Mouse (Mus musculus) neural tube, embryonic 14.5 days (tissue): ENCODE data around the gene Stxbp6. TPM values are rescaled to one million over a fixed set of nuclear protein-coding genes. Genes with fewer than 3 reads are reported as not detected.

Source experiments
- ATAC-seq: fragments of 200-750 bp; cut with Nextera tagmentation; 2 replicates; pipeline ENCODE4 v1.8.0; 2017; ENCODE audit warnings: low read depth, mild to moderate bottlenecking, moderate TSS enrichment, moderate library complexity
- H3K27ac ChIP-seq: fragments of 300-500 bp; sonication (generic); 2 replicates; pipeline ENCODE4 v1.5.1; 2014; ENCODE audit warnings: low read depth, mild to moderate bottlenecking, control low read depth, low read length, moderate library complexity, mixed read lengths
- H3K27me3 ChIP-seq: fragments of 300-500 bp; sonication (generic); 2 replicates; pipeline ENCODE4 v1.6.1; 2014; ENCODE audit warnings: low read length; ENCODE audit not compliant: control insufficient read depth, insufficient read depth
- H3K36me3 ChIP-seq: fragments of 300-500 bp; sonication (generic); 2 replicates; pipeline ENCODE4 v1.6.1; 2014; ENCODE audit warnings: low read length, mixed read lengths; ENCODE audit not compliant: control insufficient read depth, insufficient read depth
- H3K4me1 ChIP-seq: fragments of 300-500 bp; sonication (generic); 2 replicates; pipeline ENCODE4 v1.6.1; 2014; ENCODE audit warnings: low read length; ENCODE audit not compliant: control insufficient read depth, insufficient read depth
- H3K4me2 ChIP-seq: fragments of 300-500 bp; sonication (generic); 2 replicates; pipeline ENCODE4 v1.6.1; 2014; ENCODE audit warnings: mild to moderate bottlenecking, low read depth, low read length, control low read depth
- H3K4me3 ChIP-seq: fragments of 300-500 bp; sonication (generic); 2 replicates; pipeline ENCODE4 v1.5.1; 2014; ENCODE audit warnings: low read depth, low read length, control low read depth, mixed read lengths
- H3K9ac ChIP-seq: fragments of 300-500 bp; sonication (generic); replicated peaks from 2 replicates; pipeline ENCODE4 v1.6.1; 2014; ENCODE audit warnings: low read depth, mild to moderate bottlenecking, control low read depth, low read length, mixed read lengths
- H3K9me3 ChIP-seq: fragments of 300-500 bp; sonication (generic); 2 replicates; pipeline ENCODE4 v1.6.1; 2016; ENCODE audit warnings: low read length; ENCODE audit not compliant: control insufficient read depth
- WGBS: fragments of 180-500 bp; shearing (Covaris S2); extraction: QIAGEN DNeasy Blood & Tissue Kit; methylation state at CpG from one replicate; pipeline ENCODE4 v1.1.7; 2014; 5-methylcytosine and 5-hydroxymethylcytosine counted together
- polyA plus RNA-seq: library from polyadenylated mRNA; unstranded; fragments of >200 nt; fragmentation: Nextera tagmentation; extraction: Ambion mirVana; gene quantifications from 2 replicates; pipeline ENCODE4 v1.2.1, GENCODE M21; 2014

Stxbp6 gene
- polyA plus RNA-seq, 1 experiment from 2014 or later, result 23.7 TPM

DNA sequence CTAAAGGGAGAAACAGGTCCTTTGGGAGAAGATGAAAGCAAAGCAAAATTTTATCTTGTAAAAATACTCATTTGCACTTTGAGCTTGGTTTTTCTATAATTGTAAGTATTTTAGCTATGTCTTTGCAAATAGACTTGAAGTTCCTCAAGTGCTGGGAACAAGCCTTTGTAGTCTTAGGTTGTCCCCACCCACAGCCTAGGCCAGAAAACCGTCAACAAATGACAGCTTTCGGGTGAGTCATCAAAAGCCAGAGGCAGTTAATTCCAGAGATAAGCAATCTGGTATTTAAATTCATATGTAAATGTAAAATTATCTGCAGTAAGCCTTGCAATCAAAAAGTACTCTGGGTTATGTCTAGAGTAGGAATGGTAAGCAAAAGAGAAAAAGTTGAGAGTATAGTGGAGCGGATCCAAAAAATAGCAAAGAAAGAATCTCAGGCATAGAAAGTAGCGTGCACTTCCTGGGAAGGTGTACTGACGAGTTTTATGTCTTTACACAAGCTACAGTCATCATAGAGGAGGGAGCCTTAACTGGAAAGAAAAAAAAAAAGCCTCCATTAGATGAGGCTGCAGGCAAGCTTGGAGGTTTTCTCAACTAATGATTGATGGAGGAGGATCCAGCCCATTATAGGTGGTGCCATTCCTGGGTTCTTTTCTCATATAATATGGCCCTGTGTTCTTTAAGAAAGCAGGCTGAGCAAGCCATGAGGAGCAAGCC lies 5.7 kb upstream of the Stxbp6 start:
- Histone ChIP-seq H3K27ac (no peak overlapping the region), H3K4me1 (0 out of 2 replicates have a peak, but pooled peaks cover under 1% of the 10 kb centered on the region), H3K27me3 (no peaks in the 10 kb centered on the region), H3K9me3 (no peaks in the 10 kb centered on the region), H3K36me3 (no peaks in the 10 kb centered on the region), H3K9ac (no peak overlapping the region), H3K4me2 (no peak overlapping the region), H3K4me3 (no peak overlapping the region)
- no peak for ATAC-seq
- WGBS, result 77% methylated on average over 5 of the region's 5 CpGs

DNA sequence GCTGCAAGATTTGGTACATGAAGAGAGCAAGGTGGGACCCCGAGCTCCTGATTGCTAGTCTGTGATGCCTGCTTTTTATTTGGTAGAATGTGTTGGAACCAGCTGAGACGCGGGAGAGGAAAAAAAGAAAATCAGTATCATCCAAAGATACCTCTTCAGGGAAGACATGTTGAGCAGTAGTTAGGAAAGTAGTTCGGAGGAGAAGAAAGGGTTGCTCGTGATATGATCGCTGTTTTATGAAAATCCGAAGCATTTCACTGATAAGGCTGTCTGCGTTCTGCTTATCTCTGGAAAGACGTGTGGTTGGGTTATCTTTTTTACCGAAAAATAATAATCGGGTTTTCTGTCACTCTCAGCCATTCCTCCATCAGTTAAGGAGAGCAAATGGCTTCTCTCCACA lies 1.1 kb upstream of the Stxbp6 start:
- Histone ChIP-seq H3K4me2 (peak overlapping the region; percentile 98; the same call in 1 of the 2 replicates), H3K27ac (no peak overlapping the region), H3K4me3 (no peak overlapping the region), H3K9ac (no peak overlapping the region), H3K4me1 (peaks cover 8% of the 10 kb centered on the region; the same call in 1 of the 2 replicates), H3K36me3 (no peaks in the 10 kb centered on the region), H3K27me3 (0 out of 2 replicates have a peak, but pooled peaks cover 3% of the 10 kb centered on the region), H3K9me3 (no peaks in the 10 kb centered on the region)
- no peak for ATAC-seq
- 78% methylated on average over 11 of the region's 11 CpGs for WGBS

DNA sequence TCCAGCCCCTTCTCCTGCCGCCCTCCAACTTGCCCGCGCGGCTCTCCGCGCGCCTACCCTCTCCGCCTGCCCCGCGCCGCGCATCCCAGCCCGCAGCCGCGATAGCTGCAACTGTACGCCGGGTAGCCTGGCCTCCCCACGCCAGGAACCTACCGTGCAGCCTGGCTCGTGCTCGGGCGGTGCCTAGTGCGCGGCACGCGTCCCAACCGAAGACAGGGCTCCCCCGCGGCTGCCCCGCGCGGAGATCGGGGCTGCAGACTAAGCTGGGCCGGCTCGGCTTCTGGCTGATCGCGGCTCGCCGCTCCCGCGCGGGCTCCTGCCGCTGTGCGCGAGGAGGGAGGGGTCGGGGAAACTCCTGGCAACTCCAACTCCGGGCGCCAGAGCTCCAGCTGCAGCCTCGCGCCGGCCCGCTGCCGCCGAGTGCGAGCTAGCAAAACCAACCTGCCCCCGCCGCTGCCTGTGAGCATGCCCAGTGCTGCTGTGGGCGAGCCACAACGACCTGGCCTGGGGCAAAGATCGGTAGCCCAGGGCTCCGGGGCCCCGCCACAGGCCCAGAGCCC lies 387 bp downstream of the Stxbp6 start:
- Histone ChIP-seq H3K4me1 (peaks cover 11% of the 10 kb centered on the region; the same call in 1 of the 2 replicates), H3K27me3 (0 out of 2 replicates have a peak, but pooled peaks cover 3% of the 10 kb centered on the region), H3K9me3 (no peaks in the 10 kb centered on the region), H3K4me2 (peak overlapping the region; percentile 98), H3K36me3 (no peaks in the 10 kb centered on the region), H3K27ac (peak overlapping the region; percentile 34; the same call in 1 of the 2 replicates), H3K9ac (peak overlapping the region; percentile 72), H3K4me3 (peak overlapping the region; percentile 73)
- peak; percentile 89 for ATAC-seq
- WGBS, result under 1% methylated on average over 62 of the region's 62 CpGs

DNA sequence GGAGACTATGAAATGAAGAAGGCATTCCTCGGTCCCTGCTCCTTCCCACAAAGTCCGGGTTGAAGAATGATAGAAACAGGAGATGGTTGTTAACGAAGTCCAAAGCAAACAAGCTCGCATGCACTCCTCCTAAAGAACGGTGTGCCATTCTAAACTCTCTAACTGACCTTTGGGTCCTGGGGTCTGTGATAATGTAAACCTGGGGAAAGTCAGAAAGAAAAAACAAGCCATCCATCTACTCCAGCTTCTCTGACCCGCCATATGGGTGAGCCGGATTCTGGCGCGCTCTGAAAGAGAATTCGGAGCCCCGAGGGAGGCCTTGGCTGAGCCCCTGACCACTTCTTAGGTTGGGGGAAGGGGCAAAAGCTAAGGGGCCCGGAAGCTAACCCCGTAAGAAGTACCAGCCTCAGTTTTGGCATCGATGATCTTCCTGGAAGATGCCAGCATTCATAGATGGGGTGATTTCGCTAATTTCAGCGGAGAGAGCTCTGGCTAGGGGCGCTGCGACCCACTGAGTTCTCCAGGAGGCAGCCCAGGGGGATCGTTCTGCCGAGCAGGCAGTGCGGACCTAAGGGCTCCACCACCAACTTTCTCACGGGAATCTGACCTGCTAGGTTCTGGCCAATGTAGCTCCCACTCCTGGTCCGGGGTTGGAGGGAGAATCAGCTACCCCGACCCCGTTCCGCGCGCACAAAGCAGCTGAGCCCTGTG lies 1.0 kb downstream of the Stxbp6 start:
- H3K4me3 ChIP-seq, result peak overlapping the region; percentile 73
- H3K4me1 ChIP-seq, result peaks cover 11% of the 10 kb centered on the region; the same call in 1 of the 2 replicates
- 0 out of 2 replicates have a peak, but pooled peaks cover 3% of the 10 kb centered on the region for H3K27me3 ChIP-seq
- H3K4me2 ChIP-seq, result peak overlapping the region; percentile 98
- no peaks in the 10 kb centered on the region for H3K36me3 ChIP-seq
- H3K9ac ChIP-seq, result peak overlapping the region; percentile 72
- under 1% methylated on average over 28 of the region's 28 CpGs for WGBS
- ATAC-seq, result peak; percentile 22
- no peaks in the 10 kb centered on the region for H3K9me3 ChIP-seq
- no peak overlapping the region for H3K27ac ChIP-seq

DNA sequence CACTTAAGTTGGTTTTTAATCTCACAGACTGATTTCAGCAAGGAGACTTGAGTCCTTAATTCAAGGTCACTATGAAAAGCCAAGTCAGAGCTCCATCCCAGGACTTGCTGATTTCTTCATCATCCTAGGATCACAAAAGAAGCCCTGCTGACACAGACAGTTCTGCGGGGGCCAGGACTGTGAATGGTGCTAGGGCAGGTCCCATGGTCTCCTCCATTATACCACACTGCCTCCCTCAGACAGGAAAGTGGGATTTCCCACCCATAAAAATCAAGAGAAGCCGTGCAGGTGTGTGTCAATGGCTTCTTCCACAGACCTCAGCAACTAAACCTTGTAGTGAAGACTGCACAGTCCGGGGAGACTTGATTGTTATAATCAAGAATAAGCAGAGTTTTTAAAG lies 2.3 kb downstream of the Stxbp6 start:
- H3K9ac ChIP-seq, result no peak overlapping the region
- H3K27ac ChIP-seq, result no peak overlapping the region
- WGBS, result 40% methylated on average over 3 of the region's 3 CpGs
- peaks cover 11% of the 10 kb centered on the region; the same call in 1 of the 2 replicates for H3K4me1 ChIP-seq
- no peaks in the 10 kb centered on the region for H3K36me3 ChIP-seq
- H3K4me2 ChIP-seq, result peak overlapping the region; percentile 98; the same call in 1 of the 2 replicates
- no peak overlapping the region for H3K4me3 ChIP-seq
- 0 out of 2 replicates have a peak, but pooled peaks cover 3% of the 10 kb centered on the region for H3K27me3 ChIP-seq
- ATAC-seq, result no peak
- H3K9me3 ChIP-seq, result no peaks in the 10 kb centered on the region

DNA sequence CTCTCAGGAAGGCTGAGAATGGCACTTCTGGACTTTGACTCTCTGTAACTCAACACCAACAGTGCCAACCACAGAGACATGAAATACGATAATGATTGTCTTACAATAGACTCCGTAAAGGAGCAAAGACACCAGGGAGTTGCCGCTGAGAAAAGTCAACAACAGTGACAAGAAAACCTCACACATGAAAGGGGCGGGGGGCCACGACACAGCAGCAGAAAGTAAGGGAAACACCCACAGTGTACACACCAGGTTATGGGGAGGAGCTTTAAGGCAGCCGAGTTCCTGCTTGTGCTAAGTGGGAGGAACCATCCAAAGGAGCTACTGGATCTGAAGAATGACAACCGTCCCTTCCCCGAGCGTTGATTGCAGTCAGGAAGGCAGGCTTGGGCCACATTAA lies 4.3 kb downstream of the Stxbp6 start:
- H3K4me2 ChIP-seq, result peak overlapping the region; percentile 12; the same call in 1 of the 2 replicates
- 8% methylated on average over 9 of the region's 9 CpGs for WGBS
- ATAC-seq, result no peak

DNA sequence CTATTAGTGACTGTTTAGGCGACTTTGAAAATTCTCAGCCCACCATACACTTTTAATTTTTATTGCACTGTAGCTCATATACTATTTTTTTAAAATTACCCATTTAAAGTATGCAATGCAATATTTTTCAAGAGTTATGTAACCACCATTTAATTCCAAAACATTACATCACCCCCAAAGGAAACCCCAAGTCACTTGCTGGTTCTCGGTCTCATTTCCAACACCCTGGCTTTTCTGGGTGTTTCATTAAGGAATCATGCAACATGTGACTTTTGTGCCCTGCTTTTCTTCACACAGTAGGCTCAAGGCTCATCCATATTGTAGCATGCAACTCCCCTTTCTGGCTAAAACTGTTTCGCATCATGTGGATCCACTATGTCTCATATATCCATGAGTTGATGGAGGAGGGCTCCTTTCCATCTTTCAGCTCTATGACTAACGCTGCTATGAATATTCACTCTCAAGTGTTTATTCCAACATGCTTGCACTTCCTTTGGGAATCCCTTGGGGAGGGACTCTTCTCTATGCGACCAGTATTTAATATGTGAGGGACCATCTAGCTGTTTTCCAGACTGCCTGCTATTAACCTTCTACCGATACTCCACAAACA lies 6.3 kb downstream of the Stxbp6 start:
- ATAC-seq, result no peak
- H3K4me2 ChIP-seq, result no peak overlapping the region
- 0 out of 2 replicates have a peak, but pooled peaks cover 2% of the 10 kb centered on the region for H3K4me1 ChIP-seq
- WGBS, result 77% methylated on average over 6 of the region's 6 CpGs
- H3K27me3 ChIP-seq, result no peaks in the 10 kb centered on the region
- no peaks in the 10 kb centered on the region for H3K36me3 ChIP-seq
- H3K9me3 ChIP-seq, result no peaks in the 10 kb centered on the region
- no peak overlapping the region for H3K4me3 ChIP-seq
- H3K27ac ChIP-seq, result no peak overlapping the region
- no peak overlapping the region for H3K9ac ChIP-seq

More for the DNA sequence above, 4.3 kb downstream of the Stxbp6 start:
- H3K4me3 ChIP-seq, result no peak overlapping the region
- H3K9ac ChIP-seq, result no peak overlapping the region
- no peak overlapping the region for H3K27ac ChIP-seq
- H3K36me3 ChIP-seq, result no peaks in the 10 kb centered on the region
- H3K4me1 ChIP-seq, result peaks cover 10% of the 10 kb centered on the region; the same call in 1 of the 2 replicates
- H3K9me3 ChIP-seq, result no peaks in the 10 kb centered on the region
- 0 out of 2 replicates have a peak, but pooled peaks cover 3% of the 10 kb centered on the region for H3K27me3 ChIP-seq

DNA sequence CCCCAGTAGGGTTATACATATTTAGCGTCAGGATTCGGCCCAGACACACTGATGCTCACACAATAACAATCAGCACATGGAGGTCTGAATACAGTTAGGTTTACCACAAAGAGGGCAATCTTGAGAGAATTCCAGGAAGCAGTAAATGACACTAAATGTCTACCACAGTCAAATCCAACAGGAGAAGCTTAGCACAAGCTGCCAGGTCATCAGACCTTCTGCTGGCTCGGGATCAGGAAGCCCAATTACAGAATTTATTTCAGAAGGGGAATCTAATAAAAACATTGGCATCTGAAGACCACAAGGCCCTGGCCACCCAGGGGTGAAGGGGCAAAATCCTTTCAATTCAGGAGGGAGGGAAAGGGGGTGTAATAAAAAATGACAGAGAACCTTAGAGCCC lies 6.8 kb downstream of the Stxbp6 start:
- H3K9ac ChIP-seq, result no peak overlapping the region
- H3K36me3 ChIP-seq, result no peaks in the 10 kb centered on the region
- WGBS, result 10% methylated on average over 3 of the region's 3 CpGs
- H3K9me3 ChIP-seq, result no peaks in the 10 kb centered on the region
- peak; percentile 3; the same call in 1 of the 2 replicates for ATAC-seq
- 0 out of 2 replicates have a peak, but pooled peaks cover 2% of the 10 kb centered on the region for H3K4me1 ChIP-seq
- H3K4me3 ChIP-seq, result no peak overlapping the region
- H3K27ac ChIP-seq, result peak overlapping the region; percentile 22; the same call in 1 of the 2 replicates
- H3K4me2 ChIP-seq, result peak overlapping the region; percentile 9; the same call in 1 of the 2 replicates
- H3K27me3 ChIP-seq, result no peaks in the 10 kb centered on the region
